Mouse (Mus musculus) spleen, adult 12 weeks (tissue): ENCODE measurements at regions not wholly inside any gene's neighbourhood (a gene's known extent, or its start where the extent isn't known, plus 50 kb on each side); places are given as distances from the start of the nearest gene placed in this dataset.

Experiments used
- DNase-seq: peaks from one replicate; pipeline ENCODE4 v3.0.0; 2022; ENCODE audit warnings: low spot score

- no peak for DNase-seq
Measured at GRCm38 (mm10) chr1:184297001-184297740, 263.1 kb upstream of the 1700056E22Rik start.

- DNase-seq: no peak
Measured at GRCm38 (mm10) chr1:184291129-184291528, 257.0 kb upstream of the 1700056E22Rik start.

GRCm38 (mm10) chr1:184289733-184290416 lies 255.8 kb upstream of the 1700056E22Rik start:
- DNase-seq: no peak

GRCm38 (mm10) chr1:184281768-184282167 lies 247.7 kb upstream of the 1700056E22Rik start:
- DNase-seq: no peak

- no peak for DNase-seq
Measured at GRCm38 (mm10) chr1:184279263-184279662, 245.2 kb upstream of the 1700056E22Rik start.

GRCm38 (mm10) chr1:184277001-184277400 lies 242.9 kb upstream of the 1700056E22Rik start:
- no peak for DNase-seq

- no peak for DNase-seq
Measured at GRCm38 (mm10) chr1:184275877-184276276, 241.8 kb upstream of the 1700056E22Rik start.

GRCm38 (mm10) chr1:184275396-184275795 lies 241.3 kb upstream of the 1700056E22Rik start:
- DNase-seq: no peak

- no peak for DNase-seq
Measured at GRCm38 (mm10) chr1:184274704-184275103, 240.6 kb upstream of the 1700056E22Rik start.

- DNase-seq: no peak
Measured at GRCm38 (mm10) chr1:184273722-184274121, 239.6 kb upstream of the 1700056E22Rik start.

- DNase-seq: no peak
Measured at GRCm38 (mm10) chr1:184271254-184271653, 237.2 kb upstream of the 1700056E22Rik start.

GRCm38 (mm10) chr1:184266051-184266450 lies 231.9 kb upstream of the 1700056E22Rik start:
- DNase-seq: peak; percentile 8

- DNase-seq: no peak
Measured at GRCm38 (mm10) chr1:184262975-184263374, 228.9 kb upstream of the 1700056E22Rik start.

GRCm38 (mm10) chr1:184261385-184261727 lies 227.3 kb upstream of the 1700056E22Rik start:
- DNase-seq: no peak

GRCm38 (mm10) chr1:184260722-184261384 lies 226.8 kb upstream of the 1700056E22Rik start:
- DNase-seq: no peak

- DNase-seq: no peak
Measured at GRCm38 (mm10) chr1:184259853-184260252, 225.8 kb upstream of the 1700056E22Rik start.

- no peak for DNase-seq
Measured at GRCm38 (mm10) chr1:184257356-184257755, 223.3 kb upstream of the 1700056E22Rik start.

- DNase-seq: no peak
Measured at GRCm38 (mm10) chr1:184254951-184255350, 220.8 kb upstream of the 1700056E22Rik start.

GRCm38 (mm10) chr1:184244730-184245488 lies 210.8 kb upstream of the 1700056E22Rik start:
- no peak for DNase-seq

GRCm38 (mm10) chr1:184244296-184244695 lies 210.2 kb upstream of the 1700056E22Rik start:
- DNase-seq: no peak

GRCm38 (mm10) chr1:184241846-184242245 lies 207.7 kb upstream of the 1700056E22Rik start:
- DNase-seq: no peak
